8 mouse cellular contexts compared by ENCODE assay signal in genomic region chr5:105620505-105621116, GRCm38 (mm10).
DNase-seq lines count a peak whose midpoint lies in the region; ATAC-seq and TF ChIP-seq lines count a peak whose summit lies in the region.
"Had no signal": no experiment of that assay in that cellular context is flagged by ENCODE, and none has a peak within 500 bp of the region (broad histone marks: within the 10 kb centered on the region; RNA-seq: fewer than 3 reads in every experiment).

No protein-coding gene starts in this region.

- TF ChIP-seq EP300 in heart, postnatal 0 days (IDR thresholded peaks at IDR 0.05; ENCODE audit: low read depth) = peak; percentile 44; the same call in 1 of the 2 replicates

- H3K4me2 ChIP-seq in heart, postnatal 0 days (ENCODE audit: low read depth, low read length) = no peak overlapping the region
- no peak overlapping the region for H3K4me2 ChIP-seq in stomach, embryonic 16.5 days (ENCODE audit: low read depth, low read length)
- H3K4me2 ChIP-seq in hindbrain, embryonic 12.5 days (replicated peaks) = no peak overlapping the region
- H3K4me2 ChIP-seq: liver, embryonic 13.5 days had no signal

- no peak overlapping the region for H3K4me3 ChIP-seq in heart, postnatal 0 days (ENCODE audit: low read depth, low read length)
- H3K4me3 ChIP-seq in stomach, embryonic 16.5 days (replicated peaks; ENCODE audit: low read length) = no peak overlapping the region
- H3K4me3 ChIP-seq in hindbrain, embryonic 12.5 days = no peak overlapping the region
- H3K4me3 ChIP-seq: liver, embryonic 13.5 days had no signal

- peak; percentile 82 for DNase-seq in Muller cell, postnatal 12 days (ENCODE audit: inconsistent ontology term)
- DNase-seq in adrenal gland, postnatal 10 days = peak; percentile 77
- peak; percentile 40 for DNase-seq in heart, postnatal 0 days (ENCODE audit: low spot score)
- peak; percentile 41 for DNase-seq in layer of hippocampus, adult 9-11 months
- DNase-seq: liver, embryonic 13.5 days had no signal

- H3K36me3 ChIP-seq in heart, postnatal 0 days (replicated peaks; ENCODE audit: control insufficient read depth, insufficient read depth, low read length) = no peaks in the 10 kb centered on the region
- no peaks in the 10 kb centered on the region for H3K36me3 ChIP-seq in stomach, embryonic 16.5 days (ENCODE audit: control insufficient read depth, insufficient read depth, low read length)
- H3K36me3 ChIP-seq in hindbrain, embryonic 12.5 days = no peaks in the 10 kb centered on the region
- H3K36me3 ChIP-seq: liver, embryonic 13.5 days had no signal

- no peaks in the 10 kb centered on the region for H3K9me3 ChIP-seq in heart, postnatal 0 days (replicated peaks; ENCODE audit: control insufficient read depth, low read length)
- H3K9me3 ChIP-seq in stomach, embryonic 16.5 days (replicated peaks; ENCODE audit: control insufficient read depth, low read length) = no peaks in the 10 kb centered on the region
- H3K9me3 ChIP-seq in hindbrain, embryonic 12.5 days (replicated peaks) = no peaks in the 10 kb centered on the region
- H3K9me3 ChIP-seq: liver, embryonic 13.5 days had no signal

- H3K27ac ChIP-seq in heart, postnatal 0 days (ENCODE audit: low read depth) = peak overlapping the region; percentile 69
- H3K27ac ChIP-seq in stomach, embryonic 16.5 days (ENCODE audit: low read length) = no peak overlapping the region
- H3K27ac ChIP-seq in hindbrain, embryonic 12.5 days = no peak overlapping the region
- H3K27ac ChIP-seq: liver, embryonic 13.5 days had no signal

- no peak overlapping the region for H3K9ac ChIP-seq in heart, postnatal 0 days (replicated peaks; ENCODE audit: low read depth, low read length)
- no peak overlapping the region for H3K9ac ChIP-seq in stomach, embryonic 16.5 days (ENCODE audit: low read length)
- H3K9ac ChIP-seq in hindbrain, embryonic 12.5 days = no peak overlapping the region
- H3K9ac ChIP-seq: liver, embryonic 13.5 days had no signal

- peak; percentile 57 for ATAC-seq in heart, postnatal 0 days (ENCODE audit: insufficient read depth, low read depth)
- ATAC-seq in stomach, embryonic 16.5 days (ENCODE audit: insufficient read depth, low FRiP score) = 0 out of 2 replicates have a peak, but pooled peaks have one; percentile 38
- ATAC-seq in CD4-positive, CD25-positive, alpha-beta regulatory T cell, adult 4 months = no peak
- ATAC-seq in hindbrain, embryonic 12.5 days (ENCODE audit: low FRiP score) = no peak

- no peak for TF ChIP-seq CTCF in heart, postnatal 0 days (IDR thresholded peaks at IDR 0.05; ENCODE audit: low read depth)

- no peaks in the 10 kb centered on the region for H3K27me3 ChIP-seq in heart, postnatal 0 days (ENCODE audit: control insufficient read depth, insufficient read depth, low read length)
- no peaks in the 10 kb centered on the region for H3K27me3 ChIP-seq in stomach, embryonic 16.5 days (ENCODE audit: control insufficient read depth, insufficient read depth, low read length)
- no peaks in the 10 kb centered on the region for H3K27me3 ChIP-seq in hindbrain, embryonic 12.5 days
- H3K27me3 ChIP-seq: liver, embryonic 13.5 days had no signal

- 0 out of 2 replicates have a peak, but pooled peaks cover 11% of the 10 kb centered on the region for H3K4me1 ChIP-seq in heart, postnatal 0 days (ENCODE audit: control insufficient read depth, insufficient read depth)
- H3K4me1 ChIP-seq in stomach, embryonic 16.5 days (ENCODE audit: control insufficient read depth, insufficient read depth, low read length) = 0 out of 2 replicates have a peak, but pooled peaks cover 4% of the 10 kb centered on the region
- no peaks in the 10 kb centered on the region for H3K4me1 ChIP-seq in hindbrain, embryonic 12.5 days

- WGBS in heart, postnatal 0 days = 47% methylated on average over 6 of the region's 6 CpGs
- WGBS in stomach, embryonic 16.5 days = 56% methylated on average over 6 of the region's 6 CpGs
- WGBS in hindbrain, embryonic 12.5 days = 82% methylated on average over 6 of the region's 6 CpGs

Comparison
In these comparisons a context has a peak if more than half of its experiments do, and no peak if none do; other contexts are left out.
1. ATAC-seq: peak in heart, postnatal 0 days (single experiment) and stomach, embryonic 16.5 days (single experiment); none in CD4-positive, CD25-positive, alpha-beta regulatory T cell, adult 4 months (single experiment) and hindbrain, embryonic 12.5 days (single experiment).
2. Peak in every context shown above with its lines, with median percentiles within 50 percentile points of each other: DNase-seq.